Mouse (Mus musculus) hindbrain, embryonic 10.5 days (tissue): Measurements from ENCODE around the gene Cnot2. TPM values are rescaled to one million over a fixed set of nuclear protein-coding genes. Genes with fewer than 3 reads are reported as not detected.
"Not testable (repeated sequence)": the region's sequence is repeated elsewhere in the genome, so short reads cannot be mapped to it uniquely, and the experiment has no call there.

Experiments
- DNase-seq: peaks from one replicate; pipeline ENCODE4 v3.0.0-alpha.2; 2017; ENCODE audit warnings: low spot score
- H3K27ac ChIP-seq: fragments of 300-500 bp; sonication (generic); 2 replicates; pipeline ENCODE4 v1.5.1; 2016; ENCODE audit warnings: mild to moderate bottlenecking, moderate library complexity
- H3K27me3 ChIP-seq: fragments of 300-500 bp; sonication (generic); 2 replicates; pipeline ENCODE4 v1.6.1; 2016; ENCODE audit warnings: mild to moderate bottlenecking; ENCODE audit not compliant: poor library complexity, insufficient read depth, severe bottlenecking
- H3K36me3 ChIP-seq: fragments of 300-500 bp; sonication (generic); 2 replicates; pipeline ENCODE4 v1.6.1; 2016; ENCODE audit warnings: mild to moderate bottlenecking, moderate library complexity
- H3K4me1 ChIP-seq: fragments of 300-500 bp; sonication (generic); replicated peaks from 2 replicates; pipeline ENCODE4 v1.6.1; 2016; ENCODE audit warnings: mild to moderate bottlenecking
- H3K4me3 ChIP-seq: fragments of 300-500 bp; sonication (generic); 2 replicates; pipeline ENCODE4 v1.5.1; 2016; ENCODE audit warnings: mild to moderate bottlenecking, moderate library complexity
- H3K9me3 ChIP-seq: fragments of 300-500 bp; sonication (generic); 2 replicates; pipeline ENCODE4 v1.6.1; 2016; ENCODE audit warnings: mild to moderate bottlenecking, moderate library complexity
- WGBS: fragments of 180-500 bp; shearing (Covaris S2); methylation state at CpG from one replicate; pipeline ENCODE4 v1.1.7; 2016; 5-methylcytosine and 5-hydroxymethylcytosine counted together
- polyA plus RNA-seq: library from polyadenylated mRNA; unstranded; fragments of >200 nt; fragmentation: Nextera tagmentation; extraction: Ambion mirVana; gene quantifications from 2 replicates; pipeline ENCODE4 v1.2.1, GENCODE M21; 2016

The Cnot2 gene
- polyA plus RNA-seq, 1 experiment from 2014 or later: 107 TPM

DNA sequence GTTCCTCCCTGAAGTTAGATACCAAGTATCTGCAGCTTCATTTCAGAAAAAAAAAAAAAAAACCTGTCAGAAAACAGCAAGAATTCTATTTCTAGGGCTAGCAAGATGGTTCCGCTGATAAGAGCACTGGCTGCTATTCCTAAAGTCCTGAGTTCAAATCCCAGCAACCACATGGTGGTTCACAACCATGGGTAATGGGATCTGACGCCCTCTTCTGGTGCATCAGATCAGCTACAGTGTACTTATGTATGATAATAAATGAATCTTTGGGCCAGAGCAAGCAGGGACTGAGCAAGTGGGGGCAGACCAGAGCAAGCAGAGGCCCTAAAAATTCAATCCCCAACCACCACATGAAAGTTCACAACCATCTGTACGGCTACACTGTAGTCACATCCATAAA, 4.1 kb downstream of the Cnot2 start:
- peaks cover 6% of the 10 kb centered on the region; the same call in 1 of the 2 replicates for H3K36me3 ChIP-seq
- DNase-seq: no peak
- WGBS: 91% methylated on average over 3 of the region's 3 CpGs
- H3K27me3 ChIP-seq: no peaks in the 10 kb centered on the region
- peaks cover 14% of the 10 kb centered on the region for H3K4me1 ChIP-seq
- no peak overlapping the region for H3K4me3 ChIP-seq
- H3K9me3 ChIP-seq: no peaks in the 10 kb centered on the region
- no peak overlapping the region for H3K27ac ChIP-seq

DNA sequence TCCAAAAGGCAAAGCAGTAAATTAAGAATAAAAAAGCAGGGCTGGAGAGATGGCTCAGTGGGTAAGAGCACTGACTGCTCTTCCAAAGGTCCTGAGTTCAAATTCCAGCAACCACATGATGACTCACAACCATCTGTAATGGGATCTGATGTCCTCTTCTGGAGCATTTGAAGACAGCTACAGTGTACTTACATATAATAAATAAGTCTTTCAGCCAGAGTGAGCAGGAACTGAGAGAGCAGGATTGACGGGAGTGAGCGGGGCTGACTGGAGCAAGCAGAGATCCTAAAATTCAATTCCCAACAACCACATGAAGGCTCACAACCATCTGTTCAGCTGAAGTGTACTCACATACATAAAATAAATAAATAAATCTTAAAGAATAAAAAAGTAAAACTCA, 5.2 kb downstream of the Cnot2 start:
- not testable (repeated sequence) for H3K9me3 ChIP-seq, H3K27ac ChIP-seq, H3K27me3 ChIP-seq, DNase-seq, H3K36me3 ChIP-seq, H3K4me3 ChIP-seq
- 92% methylated on average over 2 of the region's 2 CpGs for WGBS
- peaks cover 10% of the 10 kb centered on the region for H3K4me1 ChIP-seq

DNA sequence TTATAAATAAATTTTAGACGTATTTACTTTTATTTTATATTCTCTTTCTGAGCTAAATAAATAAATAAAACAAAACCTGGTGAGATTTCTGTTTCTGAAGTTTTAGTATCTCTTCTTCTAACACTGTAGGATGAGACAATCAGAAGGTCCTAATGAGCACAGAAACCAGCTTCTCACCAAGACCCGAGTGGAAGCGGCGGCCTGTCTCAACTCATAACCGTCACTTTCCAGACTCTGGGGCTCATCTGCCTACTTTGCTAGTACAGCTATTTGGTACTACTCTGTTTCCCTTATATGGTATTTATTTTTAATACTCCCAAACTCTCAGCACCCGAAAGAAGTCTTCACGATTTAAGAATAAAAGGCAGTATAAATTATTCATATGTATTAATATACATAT, 10.8 kb downstream of the Cnot2 start:
- Histone ChIP-seq H3K27ac (no peak overlapping the region), H3K9me3 (no peaks in the 10 kb centered on the region), H3K27me3 (no peaks in the 10 kb centered on the region), H3K4me3 (no peak overlapping the region), H3K4me1 (no peaks in the 10 kb centered on the region), H3K36me3 (no peaks in the 10 kb centered on the region)
- DNase-seq: no peak
- WGBS: 92% methylated on average over 7 of the region's 7 CpGs

DNA sequence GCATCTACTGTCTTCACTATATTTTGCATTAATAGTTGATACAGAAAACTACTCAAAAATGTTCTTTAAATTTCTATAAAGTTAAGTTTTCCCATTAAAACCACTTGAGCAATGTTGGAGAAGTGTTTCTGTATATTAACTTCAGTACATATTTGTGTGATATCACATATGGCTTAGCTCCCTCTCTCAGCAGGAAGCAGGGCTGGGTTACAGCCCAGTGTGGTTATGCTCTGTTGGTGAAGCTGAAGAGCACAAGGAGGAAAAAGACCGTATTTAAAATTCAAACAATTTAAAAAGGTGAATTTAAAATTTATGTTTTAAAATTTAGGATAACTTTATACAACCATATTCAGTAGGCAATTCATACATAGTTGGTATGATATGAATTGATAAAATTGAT, 12.8 kb downstream of the Cnot2 start:
- WGBS: 96% methylated on average over 1 of the region's 1 CpGs
- no peak overlapping the region for H3K4me3 ChIP-seq
- H3K27me3 ChIP-seq: no peaks in the 10 kb centered on the region
- H3K4me1 ChIP-seq: peaks cover under 1% of the 10 kb centered on the region; the same call in 1 of the 2 replicates
- H3K36me3 ChIP-seq: no peaks in the 10 kb centered on the region
- H3K27ac ChIP-seq: no peak overlapping the region
- no peaks in the 10 kb centered on the region for H3K9me3 ChIP-seq
- no peak for DNase-seq

DNA sequence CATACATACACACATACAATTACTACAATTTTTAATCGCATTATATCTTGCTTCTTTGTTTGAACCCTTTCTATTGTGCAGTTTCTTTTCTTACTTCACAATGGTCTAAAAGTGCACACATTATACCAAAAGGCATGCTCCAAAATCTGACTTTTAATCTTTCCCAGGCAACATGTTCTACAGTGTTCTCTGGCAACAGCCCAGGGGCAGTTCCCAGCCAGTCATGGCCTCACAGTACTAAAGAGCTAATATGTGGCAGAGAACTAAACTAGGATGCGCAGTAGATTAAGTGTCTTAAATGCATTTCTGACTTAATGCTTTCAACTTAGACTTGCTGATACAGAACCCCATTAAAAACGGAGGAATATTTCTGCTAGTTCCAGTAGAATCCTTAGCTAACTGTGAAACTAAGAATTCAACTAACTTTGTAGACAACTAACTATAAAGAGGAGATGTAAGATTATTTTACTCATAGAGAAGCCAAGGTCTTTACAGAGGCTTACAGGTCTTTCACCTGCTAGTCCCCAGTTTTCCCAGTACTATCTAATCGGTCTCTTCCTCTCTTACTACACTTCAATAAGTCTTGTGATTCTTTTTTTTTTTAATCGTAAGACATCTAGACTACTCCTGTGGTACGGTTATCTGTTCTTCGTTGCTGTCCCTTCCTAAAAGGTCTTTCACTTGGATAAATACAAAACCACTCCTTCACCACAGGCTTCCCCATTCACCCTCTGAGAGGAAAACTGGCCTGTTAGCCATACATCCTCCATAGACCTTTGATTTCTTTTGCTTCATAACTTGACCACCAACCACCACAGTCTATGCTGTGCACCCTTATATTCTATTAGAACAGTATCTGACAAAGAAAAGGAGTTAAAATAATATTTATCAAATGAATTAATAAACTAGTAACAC, 13.6 kb downstream of the Cnot2 start:
- DNase-seq: no peak
- H3K27me3 ChIP-seq: no peaks in the 10 kb centered on the region
- no peak overlapping the region for H3K27ac ChIP-seq
- H3K9me3 ChIP-seq: no peaks in the 10 kb centered on the region
- H3K4me3 ChIP-seq: no peak overlapping the region
- WGBS: 91% methylated on average over 7 of the region's 7 CpGs
- H3K4me1 ChIP-seq: peaks cover 8% of the 10 kb centered on the region
- no peaks in the 10 kb centered on the region for H3K36me3 ChIP-seq

DNA sequence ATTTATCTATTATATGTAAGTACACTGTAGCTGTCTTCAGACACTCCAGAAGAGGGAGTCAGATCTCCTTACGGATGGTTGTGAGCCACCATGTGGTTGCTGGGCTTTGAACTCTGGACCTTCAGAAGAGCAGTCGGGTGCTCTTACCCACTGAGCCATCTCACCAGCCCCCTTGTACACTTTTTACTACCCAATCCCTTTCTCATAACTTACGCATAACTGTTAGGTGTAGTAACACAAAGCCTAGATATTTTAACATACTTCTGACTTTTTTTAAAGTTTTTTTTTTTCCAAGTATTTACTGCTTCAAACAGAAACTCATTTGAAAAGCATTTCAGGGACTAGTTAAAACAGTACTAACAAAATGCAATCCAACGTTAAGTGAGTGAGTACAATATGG, 14.8 kb downstream of the Cnot2 start:
- not testable (repeated sequence) for H3K9me3 ChIP-seq, DNase-seq, H3K27ac ChIP-seq, H3K36me3 ChIP-seq, H3K4me3 ChIP-seq, H3K27me3 ChIP-seq
- 84% methylated on average over 4 of the region's 4 CpGs for WGBS
- peaks cover 16% of the 10 kb centered on the region for H3K4me1 ChIP-seq

DNA sequence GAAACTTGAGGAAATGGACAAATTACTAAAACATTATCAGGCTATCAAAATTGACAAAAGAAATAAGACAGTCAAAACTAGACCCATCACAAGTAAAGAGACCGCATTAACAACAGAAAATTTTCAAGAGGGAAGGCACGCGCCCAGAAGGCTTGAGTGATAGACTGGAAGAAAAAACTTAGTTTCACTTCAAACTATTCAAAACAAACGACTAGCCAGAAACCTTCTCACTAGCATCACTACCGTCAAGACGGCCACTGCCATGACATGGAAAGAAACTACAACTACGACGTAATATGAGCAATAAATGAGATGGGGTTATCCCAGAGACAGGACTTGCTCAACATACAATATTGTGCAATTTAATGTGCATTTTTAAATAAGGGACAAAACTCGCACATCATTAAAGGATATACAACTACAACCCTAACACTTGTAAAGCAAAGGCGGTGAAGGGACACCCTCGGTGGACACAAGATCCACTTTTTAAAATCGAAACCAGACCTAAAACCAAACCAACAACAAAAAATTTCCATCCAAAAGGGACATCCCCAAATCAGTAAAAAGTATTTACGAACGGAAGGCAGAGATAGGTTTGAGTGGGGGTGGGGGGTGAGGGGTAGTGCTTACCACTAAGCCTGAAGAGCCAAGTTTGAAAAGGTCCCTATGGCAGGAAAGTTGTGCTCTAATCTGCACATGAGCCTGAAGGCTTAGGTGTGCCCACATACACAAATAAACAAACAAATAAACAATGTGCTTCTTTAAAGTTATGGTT, 16.3 kb downstream of the Cnot2 start:
- no peaks in the 10 kb centered on the region for H3K9me3 ChIP-seq
- H3K4me3 ChIP-seq: no peak overlapping the region
- no peak overlapping the region for H3K27ac ChIP-seq
- H3K27me3 ChIP-seq: no peaks in the 10 kb centered on the region
- H3K36me3 ChIP-seq: no peaks in the 10 kb centered on the region
- DNase-seq: no peak
- H3K4me1 ChIP-seq: peaks cover 18% of the 10 kb centered on the region
- 92% methylated on average over 14 of the region's 14 CpGs for WGBS

DNA sequence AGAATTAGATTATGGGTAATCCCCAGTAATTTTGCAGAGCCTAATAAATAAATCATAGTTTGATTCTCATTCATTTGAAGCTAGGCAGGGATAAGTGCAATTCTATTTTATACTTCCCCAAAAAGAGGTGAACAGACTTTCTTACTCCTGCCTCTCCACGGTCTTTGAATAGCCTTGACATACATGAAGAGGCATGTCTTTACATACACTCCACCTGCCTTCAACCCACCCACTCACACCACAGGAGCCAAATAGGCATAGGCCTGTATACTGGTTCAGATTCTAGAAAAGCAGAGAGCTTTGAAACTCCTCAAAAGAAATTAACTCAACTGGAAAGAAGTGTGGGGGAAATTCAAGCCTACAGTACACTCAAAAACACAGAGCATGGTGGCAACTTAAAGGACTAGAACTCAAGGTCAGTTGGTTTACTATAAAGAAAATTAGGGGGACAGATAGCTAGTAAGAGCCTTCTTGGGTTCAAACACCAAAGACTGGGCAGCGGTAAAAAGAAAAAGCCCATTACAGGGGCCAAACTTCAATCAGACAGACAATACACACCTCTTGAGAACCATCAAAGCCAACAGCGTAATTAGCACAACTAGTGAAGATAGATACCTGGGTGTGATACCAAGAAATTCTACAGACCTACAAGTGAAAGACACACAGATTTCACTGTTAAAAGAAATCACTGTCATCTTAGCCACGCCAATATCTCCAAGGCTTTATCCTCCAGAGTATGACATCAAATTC, 18.4 kb downstream of the Cnot2 start:
- 68% methylated on average over 4 of the region's 4 CpGs for WGBS
- no peak overlapping the region for H3K27ac ChIP-seq
- no peak for DNase-seq

DNA sequence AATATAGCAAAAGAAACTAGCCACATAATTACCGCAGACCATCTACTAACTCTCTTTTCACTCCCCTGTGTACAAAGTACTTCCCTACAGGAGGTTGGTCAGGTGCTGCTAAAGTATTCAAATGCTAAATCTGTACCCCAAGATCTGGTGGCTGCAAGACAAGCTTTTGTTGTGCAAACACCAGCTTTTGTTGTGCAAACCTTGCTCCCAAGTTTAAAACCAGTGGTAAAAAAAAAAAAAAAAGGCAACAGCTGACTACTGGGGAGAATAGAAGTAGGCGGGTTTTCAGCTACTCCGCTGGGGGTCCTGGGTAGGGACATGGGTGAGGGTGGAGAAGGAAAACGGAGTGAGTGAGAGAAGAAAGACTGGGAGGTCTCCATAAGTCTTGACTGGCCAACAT, 19.1 kb downstream of the Cnot2 start:
- no peak overlapping the region for H3K27ac ChIP-seq
- H3K9me3 ChIP-seq: peaks cover 9% of the 10 kb centered on the region
- DNase-seq: no peak
- no peaks in the 10 kb centered on the region for H3K27me3 ChIP-seq
- peaks cover 12% of the 10 kb centered on the region for H3K36me3 ChIP-seq
- WGBS: 38% methylated on average over 4 of the region's 4 CpGs
- peaks cover 18% of the 10 kb centered on the region for H3K4me1 ChIP-seq
- H3K4me3 ChIP-seq: no peak overlapping the region

More for the DNA sequence above, 18.4 kb downstream of the Cnot2 start:
- Histone ChIP-seq H3K27me3 (no peaks in the 10 kb centered on the region), H3K4me3 (no peak overlapping the region), H3K9me3 (0 out of 2 replicates have a peak, but pooled peaks cover 2% of the 10 kb centered on the region), H3K4me1 (peaks cover 18% of the 10 kb centered on the region), H3K36me3 (peaks cover 5% of the 10 kb centered on the region)

DNA sequence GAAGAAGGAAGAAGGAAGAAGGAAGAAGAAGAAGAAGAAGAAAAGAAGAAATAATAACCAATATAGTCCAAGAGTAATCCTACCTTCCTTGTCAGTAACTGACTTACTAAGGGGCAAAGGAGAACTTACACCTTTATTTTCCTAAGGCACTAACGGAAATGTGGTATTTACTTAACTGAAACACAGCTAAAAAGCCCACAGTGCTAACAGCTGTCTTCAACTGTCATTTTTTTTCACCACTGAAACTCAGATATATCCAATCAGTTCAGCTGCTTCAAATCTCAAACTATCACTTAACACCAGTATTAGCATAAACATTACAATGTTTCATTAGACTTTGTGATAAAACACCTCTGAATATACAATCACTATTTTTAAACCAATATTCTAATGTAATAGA, 22.1 kb downstream of the Cnot2 start:
- whole genome bisulfite sequencing: 87% methylated on average over 1 of the region's 1 CpGs
- no peak overlapping the region for H3K27ac ChIP-seq

DNA sequence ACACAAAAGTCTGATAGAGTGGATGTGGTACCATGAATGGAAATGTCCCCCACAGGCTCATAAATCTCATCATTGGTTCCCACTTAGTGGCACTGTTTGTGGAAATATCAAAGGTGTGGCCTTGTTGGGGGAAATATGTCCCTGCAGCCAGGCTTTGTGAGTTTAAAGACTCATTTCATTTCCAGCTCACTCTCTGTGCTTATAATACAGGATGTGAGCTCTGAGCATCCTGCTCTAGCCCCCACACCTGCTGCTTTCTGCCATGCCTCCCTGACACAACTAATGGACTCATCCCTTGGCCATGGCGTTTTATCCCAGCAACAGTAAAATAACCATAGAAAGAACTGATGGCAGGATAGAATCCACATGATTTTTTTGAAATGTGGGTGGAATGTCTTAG, 24.1 kb downstream of the Cnot2 start:
- peaks cover 28% of the 10 kb centered on the region for H3K36me3 ChIP-seq
- H3K4me3 ChIP-seq: no peak overlapping the region
- H3K27ac ChIP-seq: no peak overlapping the region
- no peak for DNase-seq
- WGBS: 86% methylated on average over 1 of the region's 1 CpGs
- no peaks in the 10 kb centered on the region for H3K27me3 ChIP-seq
- H3K9me3 ChIP-seq: peaks cover 23% of the 10 kb centered on the region
- H3K4me1 ChIP-seq: peaks cover 4% of the 10 kb centered on the region

More for the DNA sequence above, 22.1 kb downstream of the Cnot2 start:
- Histone ChIP-seq H3K4me3 (no peak overlapping the region), H3K4me1 (peaks cover 18% of the 10 kb centered on the region), H3K9me3 (peaks cover 23% of the 10 kb centered on the region), H3K27me3 (no peaks in the 10 kb centered on the region), H3K36me3 (peaks cover 28% of the 10 kb centered on the region)
- no peak for DNase-seq

DNA sequence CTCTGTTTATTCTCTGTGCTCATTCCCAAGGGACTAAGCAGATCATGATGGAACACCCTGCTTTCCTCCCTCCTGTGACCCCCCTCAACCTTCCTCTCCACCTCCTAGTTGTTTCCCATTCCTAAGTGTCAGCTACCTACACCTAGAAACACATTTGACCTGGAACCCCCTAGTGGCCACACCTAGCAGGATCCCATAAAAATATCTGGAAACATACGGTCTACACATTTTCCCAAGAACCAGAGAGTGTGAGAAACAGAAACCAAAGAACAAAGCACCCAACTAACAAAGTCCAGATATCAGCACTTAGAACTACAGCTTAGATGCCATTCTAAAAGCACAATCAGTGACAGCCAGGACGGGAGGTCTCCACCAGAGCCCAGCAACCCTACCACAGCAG, 26.9 kb downstream of the Cnot2 start:
- Histone ChIP-seq H3K36me3 (peaks cover 28% of the 10 kb centered on the region), H3K4me3 (no peak overlapping the region), H3K4me1 (no peaks in the 10 kb centered on the region), H3K9me3 (peaks cover 23% of the 10 kb centered on the region), H3K27me3 (no peaks in the 10 kb centered on the region), H3K27ac (no peak overlapping the region)
- DNase-seq: no peak
- 70% methylated on average over 2 of the region's 2 CpGs for WGBS
